Mouse (Mus musculus) layer of hippocampus, postnatal 25 days (tissue): ENCODE results near the gene Tnk1. TPM values are rescaled to one million over a fixed set of nuclear protein-coding genes. Genes with fewer than 3 reads are reported as not detected.
A peak's percentile ranks its signal among the peaks of the same experiment; 100 is the strongest.

Experiments used
- DNase-seq, 2 experiments: peaks; one replicate each; pipeline ENCODE4 v3.0.0; 2022; ENCODE audit warnings: mixed read lengths in 2 of 2, low spot score in 1 of 2; ENCODE audit errors: extremely low spot score in 1 of 2
- total RNA-seq, 2 experiments: library from RNA; stranded (reverse); gene quantifications; 2 replicates each; pipeline ENCODE4 v1.2.3; 2021

The Tnk1 gene
- not detected for total RNA-seq

DNA sequence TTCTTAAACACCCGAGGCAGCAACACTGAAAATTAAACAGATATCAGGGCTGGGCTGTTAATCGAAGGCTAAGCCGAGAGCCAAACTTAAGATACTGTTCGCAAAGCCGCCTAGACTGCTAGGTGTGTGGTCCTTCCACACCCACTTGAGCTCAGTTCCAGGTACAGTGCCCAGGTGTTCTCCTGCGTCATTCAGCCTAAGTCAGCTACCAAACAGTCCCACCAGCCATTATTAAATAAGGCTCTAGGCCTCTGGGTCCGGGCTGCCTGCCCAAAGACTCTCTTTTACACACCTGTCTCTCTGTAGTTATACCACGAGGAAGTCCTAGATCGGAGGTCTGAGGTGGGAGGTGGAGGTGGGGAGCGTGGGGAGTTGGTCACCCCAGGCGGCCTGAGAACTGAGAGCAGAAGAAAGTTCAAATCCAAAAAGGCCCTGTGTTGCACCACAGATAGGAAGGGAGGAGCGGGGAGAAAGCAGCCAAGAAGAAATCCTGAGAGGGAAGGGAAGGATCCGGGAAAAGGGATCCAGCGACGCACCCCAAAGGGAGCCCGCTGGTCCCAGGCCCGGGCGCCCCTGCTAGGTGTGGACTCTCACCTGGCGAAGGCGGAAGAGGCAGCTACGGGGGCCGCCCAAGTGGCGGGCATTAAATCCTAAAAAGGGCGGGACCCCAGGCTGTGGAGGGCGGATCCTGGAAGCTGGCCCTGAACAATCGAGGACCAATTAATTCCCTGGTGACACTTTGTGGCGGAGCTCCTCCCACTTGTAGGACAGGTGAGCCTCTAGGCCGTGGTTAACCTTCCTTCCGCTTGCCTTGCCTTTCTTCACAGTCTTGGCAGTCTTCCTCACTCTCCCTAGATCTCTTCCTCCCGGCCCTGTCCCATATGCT, at the start of gene Tnk1:
Gene Tnk1, minus strand, starts transcription at position 618 of the 886 bp plus-strand sequence.
- DNase-seq, result no peak

DNA sequence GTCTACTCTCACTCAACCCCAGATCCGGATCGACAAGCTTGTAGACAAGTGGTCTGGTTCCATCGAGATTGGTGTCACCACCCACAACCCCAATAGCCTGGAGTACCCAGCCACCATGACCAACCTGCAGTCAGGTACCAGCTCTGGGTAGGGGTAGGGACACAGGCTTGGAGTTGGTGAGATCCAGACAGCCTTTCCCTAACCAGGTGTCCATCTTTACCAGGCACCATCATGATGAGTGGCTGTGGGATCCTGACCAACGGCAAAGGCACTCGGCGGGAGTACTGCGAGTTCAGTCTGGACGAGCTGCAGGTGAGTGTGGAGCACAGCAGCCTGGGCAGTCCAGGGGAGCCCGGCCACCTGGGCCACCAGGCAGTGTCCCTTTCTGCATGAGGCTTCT, 45.8 kb upstream of the Tnk1 start:
- DNase-seq, result no peak

DNA sequence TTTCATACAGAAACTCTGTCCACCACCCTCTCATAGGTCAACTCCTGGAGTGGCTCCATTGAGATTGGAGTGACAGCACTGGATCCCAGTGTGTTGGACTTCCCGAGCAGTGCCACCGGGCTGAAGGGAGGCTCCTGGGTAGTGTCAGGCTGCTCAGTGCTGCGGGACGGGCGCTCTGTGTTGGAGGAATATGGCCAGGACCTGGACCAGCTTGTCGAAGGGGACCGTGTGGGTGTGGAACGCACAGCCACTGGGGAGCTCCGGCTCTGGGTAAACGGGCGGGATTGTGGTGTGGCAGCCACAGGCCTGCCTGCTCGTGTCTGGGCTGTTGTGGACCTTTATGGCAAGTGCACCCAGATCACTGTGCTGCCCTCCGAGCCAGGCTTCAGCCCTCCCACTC, 44.4 kb upstream of the Tnk1 start:
- no peak for DNase-seq

DNA sequence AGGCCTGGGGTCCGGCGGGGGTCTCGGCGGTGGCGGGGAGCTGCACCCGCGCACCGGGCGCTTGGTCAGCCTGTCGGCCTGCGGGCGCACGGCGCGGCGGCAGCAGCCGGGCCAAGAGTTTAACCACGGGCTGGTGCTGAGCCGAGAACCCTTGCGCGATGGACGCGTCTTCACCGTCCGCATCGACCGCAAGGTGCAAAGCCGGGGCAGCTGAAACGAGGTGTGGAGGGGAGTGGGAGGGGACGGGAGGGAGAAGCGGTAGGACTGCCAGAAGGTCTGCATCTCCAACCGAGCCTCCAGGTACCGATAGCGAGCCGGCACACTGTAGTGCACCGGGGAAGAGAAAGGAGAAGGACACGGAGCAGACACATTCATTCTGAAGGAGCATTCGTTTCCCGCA, 43.5 kb upstream of the Tnk1 start:
- no peak for DNase-seq

DNA sequence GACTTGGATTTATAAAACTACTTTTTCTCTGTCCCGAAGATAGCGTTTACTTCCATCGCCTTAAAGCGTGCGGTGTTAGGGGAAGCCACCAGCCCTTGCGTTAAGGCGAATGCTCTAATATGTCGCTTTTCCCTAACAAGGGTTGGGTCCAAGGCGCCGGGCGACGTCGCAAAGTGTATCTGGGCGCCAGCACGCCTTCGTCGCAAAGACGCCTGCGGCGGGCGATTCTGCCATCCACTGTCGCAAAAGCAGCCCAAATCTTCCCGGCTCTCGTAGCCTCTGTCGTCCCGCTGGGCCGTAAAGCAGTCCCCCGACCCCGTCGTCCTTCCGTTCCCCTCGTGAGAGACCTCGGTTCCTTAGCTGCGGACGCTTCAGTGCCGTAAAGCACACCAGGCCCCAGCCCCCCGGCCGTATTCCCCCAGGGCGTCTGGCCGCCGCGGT, 42.9 kb upstream of the Tnk1 start:
- DNase-seq, result peak; percentile 80 to 91

DNA sequence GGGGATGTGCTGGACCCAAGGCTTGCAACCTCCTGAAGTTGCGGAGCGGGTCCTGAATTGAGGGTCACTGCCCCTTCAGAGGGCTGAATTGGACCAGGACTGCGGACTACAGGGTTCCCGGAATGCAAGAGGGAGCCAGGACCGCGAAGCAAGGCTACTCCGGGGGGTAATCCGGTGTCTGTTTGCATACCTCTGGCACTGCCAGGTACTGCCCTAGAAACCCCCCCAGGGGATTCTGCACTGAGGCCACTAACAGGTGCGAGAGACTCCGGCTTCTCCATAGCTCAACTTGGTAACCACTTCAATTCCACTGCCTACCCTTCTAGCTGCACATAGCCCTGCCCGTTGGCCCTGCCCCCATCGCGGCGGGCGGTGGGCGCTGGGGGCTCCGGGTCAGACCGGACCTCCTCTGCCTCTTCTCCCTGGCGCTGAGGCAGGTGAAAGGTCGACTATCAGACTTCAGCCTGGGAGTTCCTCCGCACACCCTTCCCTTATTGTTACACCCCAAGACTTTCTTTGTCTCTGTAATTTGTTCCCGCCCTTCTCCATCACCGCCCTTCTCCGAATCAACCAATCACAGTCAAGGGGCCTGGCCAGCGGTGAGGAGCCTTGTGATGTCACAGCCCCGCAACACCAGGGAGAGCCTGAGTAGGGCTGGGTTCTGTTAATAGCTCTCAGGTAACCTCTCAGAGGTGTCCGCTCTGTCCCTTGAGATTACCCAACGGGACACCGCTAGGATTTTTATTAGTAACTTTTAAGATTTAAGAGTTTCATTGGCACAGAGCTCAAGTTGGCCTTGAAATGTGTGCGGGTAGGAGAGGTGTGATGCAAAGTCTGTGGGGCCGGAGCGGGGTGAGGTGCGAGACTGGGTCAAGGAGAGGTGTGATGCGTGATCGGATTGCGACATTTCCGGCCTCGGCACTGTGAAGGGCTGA, 42.2 kb upstream of the Tnk1 start, which contains the start of the genes 2810408A11Rik and Neurl4:
Gene 2810408A11Rik, minus strand, starts transcription at position 517 of the 935 bp plus-strand sequence.
Gene Neurl4, plus strand, starts transcription at position 602 of the 935 bp plus-strand sequence.
- DNase-seq, result peak; percentile 66 to 69

DNA sequence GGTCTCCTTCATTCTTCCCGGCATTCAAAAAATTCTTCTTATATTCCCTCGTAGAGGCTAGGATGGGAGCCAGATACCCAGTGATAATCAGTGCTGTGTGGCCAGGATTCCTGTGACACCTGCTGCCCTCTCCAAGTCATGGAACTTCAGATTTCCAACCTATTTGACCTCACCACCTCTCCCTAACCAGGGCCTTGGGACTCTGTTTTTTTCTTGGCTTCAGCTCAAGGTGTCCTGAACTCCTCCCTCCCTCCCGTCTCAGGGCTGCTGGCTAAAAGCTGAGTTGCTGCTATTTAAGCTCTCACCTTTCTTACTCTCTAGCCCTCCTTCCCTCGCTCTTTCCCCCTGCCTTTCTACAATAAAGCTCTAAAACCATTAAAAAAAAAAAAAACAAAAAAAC, 41.3 kb upstream of the Tnk1 start:
- no peak for DNase-seq

DNA sequence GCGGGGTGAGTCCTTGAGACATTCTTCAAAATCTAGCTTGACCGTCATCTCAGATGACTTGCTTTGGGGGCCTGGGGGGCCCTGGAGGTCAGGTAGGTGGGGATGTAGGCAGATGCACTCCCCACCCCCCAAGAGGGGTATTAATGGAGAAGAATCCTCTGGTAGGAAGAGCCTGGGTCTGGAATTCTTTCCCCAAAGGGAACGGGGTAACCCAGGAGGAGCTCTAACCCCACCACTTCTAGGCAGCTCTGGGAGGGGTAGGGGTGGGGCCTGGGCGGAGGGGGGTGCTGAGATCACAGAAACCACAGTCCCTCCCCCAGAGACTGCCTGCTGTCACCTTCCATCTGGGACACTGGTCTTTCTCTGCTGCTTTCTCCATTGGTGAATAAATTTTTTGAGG, 36.8 kb upstream of the Tnk1 start, which contains the start of gene Acap1:
Gene Acap1, minus strand, starts transcription at position 249 of the 400 bp plus-strand sequence.
- no peak for DNase-seq

DNA sequence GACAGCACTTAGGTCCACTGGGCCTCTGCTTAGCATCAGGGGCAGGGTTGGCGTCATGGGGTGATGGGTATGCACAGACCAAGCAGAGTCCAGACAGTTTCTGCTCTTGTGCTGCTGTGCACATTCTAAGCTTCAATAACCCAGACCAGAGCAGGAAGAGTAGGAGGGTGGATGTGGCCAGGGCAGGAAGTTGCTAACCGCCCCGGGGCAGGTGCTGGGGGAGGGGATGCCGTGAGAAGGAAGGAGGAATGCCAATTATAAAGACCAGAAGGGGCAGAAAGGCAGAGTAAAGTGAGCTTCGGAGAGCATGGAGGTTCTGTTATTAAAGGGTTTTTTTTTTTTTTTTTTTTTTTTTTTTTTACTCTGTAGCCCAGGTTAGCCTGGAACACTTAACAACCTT, 36.1 kb upstream of the Tnk1 start:
- no peak for DNase-seq

DNA sequence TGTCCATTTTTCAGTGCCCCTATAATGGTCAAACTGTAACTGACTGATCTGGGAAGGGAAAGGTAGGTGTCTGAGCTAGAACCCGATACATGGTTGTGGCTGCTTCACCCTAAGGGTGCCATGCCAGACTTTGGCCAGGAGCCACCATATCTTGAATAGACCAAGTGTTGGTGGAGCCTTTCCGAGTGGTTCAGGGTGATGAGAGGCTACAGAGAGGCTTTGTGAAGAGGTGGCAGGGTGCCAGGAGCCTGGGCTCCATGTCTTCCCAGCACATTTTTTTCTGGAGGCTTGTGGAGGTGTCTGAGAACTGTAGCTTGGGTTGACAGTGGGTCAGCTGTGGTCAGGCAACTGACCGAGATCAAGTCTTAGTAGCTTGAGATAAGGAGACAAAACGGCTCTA, 33.0 kb upstream of the Tnk1 start:
- DNase-seq, result peak in 1 of 2 experiments; percentile 34

DNA sequence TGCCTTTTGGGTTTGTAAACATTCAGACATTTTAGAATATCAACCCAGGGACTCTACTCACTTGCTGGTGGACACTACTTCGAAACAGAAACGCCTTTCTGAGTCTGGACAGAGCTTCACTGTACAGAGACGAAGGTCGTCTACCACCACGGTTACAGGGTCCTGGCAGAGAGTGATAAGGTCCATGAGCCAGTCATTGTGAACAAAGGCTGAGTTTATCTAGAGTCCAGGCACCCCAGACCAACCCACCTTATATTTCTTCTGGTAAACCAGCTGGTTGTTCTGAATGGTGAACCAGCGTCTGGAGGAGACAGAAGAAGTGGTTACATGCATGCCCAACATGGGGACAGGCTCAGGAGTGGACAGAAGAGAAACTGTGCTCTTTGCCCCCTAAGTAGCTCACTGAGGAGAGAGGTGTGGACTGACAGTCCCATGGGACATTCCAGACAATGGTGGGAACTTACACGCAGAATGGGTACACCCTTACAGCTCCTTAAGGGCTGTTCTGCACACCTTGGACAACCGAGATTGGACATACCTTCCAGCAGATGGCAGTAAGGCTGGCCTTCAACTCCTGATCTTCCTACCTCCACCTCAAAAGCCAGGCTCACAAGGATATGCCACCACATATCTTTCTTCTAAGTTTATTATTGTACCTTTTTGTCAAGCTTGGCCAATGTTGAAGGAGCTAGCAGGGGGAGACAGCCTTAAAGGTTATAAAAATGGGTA, 28.5 kb upstream of the Tnk1 start:
- no peak for DNase-seq

DNA sequence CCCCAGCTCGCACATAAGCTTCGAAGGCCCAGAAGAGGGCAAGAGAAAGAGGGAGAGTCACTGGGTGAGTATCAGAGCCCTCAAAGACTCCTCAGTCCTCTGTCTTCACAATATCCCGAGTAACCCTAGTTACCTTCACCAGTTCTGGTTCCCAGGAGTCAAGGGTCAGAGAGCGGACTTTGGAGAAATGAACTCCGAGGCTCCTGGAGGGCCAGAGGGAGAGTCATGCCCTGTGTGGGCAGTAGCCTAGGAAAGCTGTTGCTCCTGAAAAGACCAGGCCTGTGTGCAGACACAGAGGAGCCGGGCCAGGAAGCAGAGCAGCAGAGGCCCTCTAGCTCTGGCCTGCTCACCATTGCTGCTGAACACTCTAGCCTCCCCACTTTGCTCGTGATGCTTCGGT, 26.1 kb upstream of the Tnk1 start:
- no peak for DNase-seq

DNA sequence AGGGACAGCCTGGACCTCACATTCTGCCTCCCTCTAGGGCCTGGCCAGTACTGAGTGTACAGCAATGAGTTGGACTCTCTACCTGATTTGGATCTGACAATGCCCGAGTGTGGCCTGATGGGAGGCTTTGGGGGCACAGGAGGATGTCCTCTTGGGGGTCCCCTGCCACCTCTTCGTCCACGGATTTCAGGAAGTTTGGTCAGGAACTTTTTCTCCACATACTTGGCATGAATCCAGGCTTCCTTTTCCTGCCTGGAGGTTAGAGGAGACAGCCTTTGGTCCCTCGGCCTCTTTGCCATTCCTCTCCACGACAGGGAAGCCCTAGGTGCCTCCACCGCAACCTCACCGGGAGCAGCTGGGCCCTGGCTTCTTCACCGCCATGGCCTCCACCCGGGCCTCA, 25.7 kb upstream of the Tnk1 start:
- no peak for DNase-seq

DNA sequence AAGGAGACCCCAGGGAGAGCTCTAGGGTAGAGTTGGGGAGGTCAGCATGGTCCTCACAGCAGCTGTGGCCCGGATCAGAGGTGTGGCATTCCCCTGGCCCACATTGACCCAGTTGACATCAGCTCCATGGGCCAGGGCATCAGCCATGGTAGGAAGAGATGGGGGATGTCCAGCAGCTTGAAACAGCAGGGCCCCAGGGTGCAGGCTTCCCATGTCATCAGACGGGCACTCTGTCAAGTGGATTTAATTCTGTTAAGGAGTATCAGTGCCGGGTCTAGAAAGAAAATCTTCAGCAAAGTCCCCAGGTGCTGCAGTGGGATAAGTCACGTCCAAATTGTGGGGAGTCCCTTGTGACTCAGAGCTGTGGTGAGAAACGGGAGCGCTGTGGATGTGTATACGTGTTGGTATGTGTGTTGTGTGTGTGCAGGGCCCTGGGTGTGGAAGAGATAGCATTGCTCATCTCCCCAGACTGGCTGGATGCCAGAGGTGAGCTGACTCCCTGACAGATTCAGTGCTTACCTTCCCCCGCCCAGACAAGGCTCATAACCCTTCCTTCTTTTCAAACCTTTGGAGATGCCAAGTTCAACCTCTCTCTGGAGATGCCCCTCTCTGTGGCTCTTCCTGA, 25.1 kb upstream of the Tnk1 start:
- DNase-seq, result no peak

DNA sequence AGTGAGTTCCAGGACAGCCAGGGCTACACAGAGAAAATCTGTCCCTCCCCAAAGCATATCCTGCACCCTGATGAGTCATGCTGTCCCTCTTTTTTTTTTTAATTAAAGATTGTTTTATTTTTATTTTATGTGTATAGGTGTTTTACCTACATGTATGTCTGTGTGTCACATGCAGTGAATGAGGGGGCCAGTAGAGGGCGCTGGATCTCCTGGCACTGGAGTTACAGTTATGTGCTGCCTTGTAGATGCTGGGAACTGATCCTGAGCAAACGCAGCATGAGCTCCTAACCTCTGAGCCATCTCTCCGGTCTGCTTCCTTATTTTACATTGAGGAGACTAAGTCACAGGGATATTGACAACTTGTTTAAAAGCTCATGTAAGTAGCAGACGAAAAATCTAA, 24.5 kb upstream of the Tnk1 start:
- DNase-seq, result no peak

DNA sequence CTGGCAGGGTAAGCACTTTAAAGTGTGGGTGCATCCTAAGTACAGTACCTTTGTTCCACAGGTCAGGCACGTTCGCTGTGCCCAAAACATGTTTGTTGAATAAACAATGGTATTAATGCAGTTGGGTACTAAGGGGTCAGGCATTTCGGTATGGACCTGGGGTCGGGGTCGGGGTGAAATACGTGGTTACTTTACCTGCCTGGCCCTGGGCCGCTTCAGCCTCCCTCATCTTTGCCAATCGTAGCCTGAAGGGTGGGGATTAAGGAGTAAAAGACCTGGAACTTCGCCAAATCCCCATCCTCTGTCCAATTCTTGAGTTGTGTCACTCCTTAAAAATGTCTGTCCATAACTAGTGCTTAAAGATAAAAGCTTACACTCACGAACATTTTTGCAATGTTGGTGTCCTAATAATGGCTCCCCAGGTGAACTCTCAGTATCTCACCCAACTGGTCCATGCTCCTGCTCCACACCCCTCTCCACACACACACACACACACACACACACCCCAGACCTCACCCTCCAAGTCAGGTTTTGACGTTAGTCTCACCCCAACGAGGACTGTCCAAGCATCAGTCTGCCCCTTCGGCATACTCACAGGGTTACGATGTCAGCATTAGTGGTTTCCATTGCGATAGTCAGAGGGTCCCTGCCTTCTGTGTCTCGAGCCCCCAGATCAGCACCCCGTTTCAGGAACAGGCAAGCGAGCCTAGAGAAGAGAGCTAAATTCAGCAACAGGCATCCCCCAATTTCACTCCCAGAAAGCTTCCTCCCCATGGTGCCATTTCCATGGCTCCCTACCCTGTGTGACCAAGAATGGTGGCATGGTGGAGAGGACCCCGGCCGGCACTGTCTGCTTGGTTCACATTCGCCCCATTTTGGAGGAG, 23.5 kb upstream of the Tnk1 start:
- DNase-seq, result no peak

DNA sequence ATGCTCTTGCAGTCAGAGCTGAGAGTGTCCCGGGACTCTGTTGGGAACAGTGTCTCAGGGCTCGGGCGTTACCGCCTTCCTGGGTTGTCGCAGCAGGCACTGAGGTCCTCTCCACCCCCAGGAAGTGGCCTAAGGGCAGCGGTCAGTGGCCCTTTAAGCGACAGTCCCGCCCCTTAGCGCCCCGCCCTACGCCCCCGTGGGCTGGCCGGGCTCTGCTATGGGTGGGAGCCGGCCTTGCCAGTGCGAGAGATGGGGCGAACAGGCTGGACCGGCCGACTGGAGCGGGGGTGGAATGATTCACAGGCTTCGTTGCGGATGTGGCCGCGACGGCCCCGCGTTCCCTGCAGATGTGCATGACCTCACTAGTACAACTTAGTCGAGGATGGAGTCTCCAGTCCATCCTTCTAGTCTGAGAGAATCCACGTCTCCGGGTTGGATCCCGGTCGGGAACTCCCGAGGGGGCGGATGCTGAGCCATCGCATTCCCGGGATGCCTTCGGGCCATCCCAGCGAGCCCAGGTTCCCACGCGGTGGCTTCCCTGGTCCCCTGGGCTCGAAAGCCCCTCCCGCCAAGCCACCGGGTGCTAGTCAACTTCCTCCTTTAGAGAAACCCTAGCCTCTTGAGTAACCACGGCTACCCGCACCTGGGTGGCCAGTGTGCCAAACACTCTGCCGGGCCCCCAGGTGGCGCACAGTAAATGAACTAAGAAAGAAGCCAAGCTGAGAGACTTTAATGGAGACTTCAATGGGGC, 22.5 kb upstream of the Tnk1 start, which contains the start of gene Kctd11:
Gene Kctd11, minus strand, starts transcription at position 554 of the 751 bp plus-strand sequence.
- peak; percentile 49 to 56 for DNase-seq

DNA sequence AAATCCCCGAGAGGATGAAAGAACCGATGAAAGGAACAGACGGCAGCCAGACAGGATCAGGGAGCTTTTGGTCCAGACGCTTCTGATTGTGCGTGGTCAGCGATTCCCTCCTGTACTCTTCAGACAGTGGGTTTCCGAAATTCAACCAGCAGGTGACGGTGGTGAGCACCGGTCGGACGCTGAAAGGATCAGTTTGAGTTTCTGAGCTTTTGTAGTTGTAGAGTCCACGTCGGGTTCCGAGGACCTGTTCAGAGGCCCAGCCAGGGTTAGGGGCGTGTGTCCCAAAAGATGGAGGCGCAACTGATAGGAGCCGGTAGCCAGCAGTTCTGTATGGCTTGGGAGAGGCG, 21.9 kb upstream of the Tnk1 start:
- DNase-seq, result peak in 1 of 2 experiments; percentile 34
